Mouse (Mus musculus) cerebellum, postnatal 10 days (tissue): ENCODE data around the gene Anapc2.
A peak's percentile ranks its signal among the peaks of the same experiment; 100 is the strongest.

Experiments
- DNase-seq, 2 experiments: peaks; one replicate each; pipeline ENCODE4 v3.0.0; 2021; ENCODE audit warnings: mixed read lengths in 2 of 2

The Anapc2 gene

DNA sequence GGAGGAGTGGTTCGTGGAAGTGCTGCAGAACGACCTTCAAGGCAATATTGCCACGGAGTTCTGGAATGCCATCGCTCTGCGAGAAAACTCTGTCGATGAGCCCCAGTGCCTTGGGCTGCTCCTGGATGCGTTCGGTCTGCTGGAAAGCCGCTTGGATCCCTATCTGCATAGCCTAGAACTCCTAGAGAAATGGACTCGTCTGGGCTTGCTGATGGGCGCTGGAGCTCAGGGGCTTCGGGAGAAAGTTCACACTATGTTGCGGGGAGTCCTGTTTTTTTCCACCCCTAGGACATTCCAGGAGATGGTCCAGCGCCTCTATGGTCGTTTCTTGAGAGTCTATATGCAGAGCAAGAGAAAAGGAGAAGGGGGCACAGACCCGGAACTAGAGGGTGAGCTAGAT, 732 bp downstream of the Anapc2 start:
- no peak for DNase-seq

DNA sequence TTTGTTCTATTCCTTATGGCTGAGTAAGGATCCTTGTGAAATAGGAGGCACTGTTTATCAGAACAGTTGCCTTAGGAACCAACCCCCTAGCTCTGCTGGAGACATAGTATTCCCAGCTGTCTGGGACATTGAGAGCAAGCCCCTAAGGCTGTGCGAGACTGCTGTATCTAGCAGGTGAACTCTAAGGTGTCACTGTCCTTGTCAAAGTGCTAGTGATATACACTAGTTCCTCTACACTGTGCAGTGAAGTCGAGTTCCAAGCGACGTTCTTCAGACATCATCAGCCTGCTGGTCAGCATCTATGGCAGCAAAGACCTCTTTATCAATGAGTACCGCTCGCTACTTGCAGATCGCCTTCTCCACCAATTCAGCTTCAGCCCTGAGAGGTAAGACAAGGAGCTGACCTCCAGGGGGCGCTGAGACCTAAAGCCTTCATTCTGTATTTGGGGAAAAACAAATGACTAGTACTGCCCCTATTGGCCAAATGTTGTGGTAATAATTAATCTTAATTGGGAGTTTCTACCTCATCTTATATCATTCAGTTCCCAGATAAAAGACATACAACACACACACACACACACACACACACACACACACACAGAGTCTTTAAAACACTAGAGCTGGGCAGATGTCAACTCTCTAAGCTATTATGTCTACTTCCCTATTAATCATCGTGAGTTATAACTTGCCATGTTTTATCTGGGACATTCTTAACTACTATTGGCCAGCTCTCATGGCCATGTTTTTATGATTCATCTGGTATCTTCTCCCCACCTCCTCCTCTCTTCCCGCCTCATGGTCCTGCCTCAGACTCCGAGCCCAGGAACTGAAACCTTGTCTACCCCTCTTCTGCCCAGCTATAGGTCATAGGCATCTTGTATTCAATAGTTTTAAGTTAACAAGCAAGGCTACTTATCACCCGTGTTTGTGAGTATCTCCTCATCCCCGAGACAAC, 6.9 kb downstream of the Anapc2 start:
- DNase-seq, result peak; percentile 95 to 97

- peak in 1 of 2 experiments; percentile 24 for DNase-seq
Observed at GRCm38 (mm10) chr2:25285551-25285950, 13.3 kb downstream of the Anapc2 start.

GRCm38 (mm10) chr2:25286314-25286713, 14.0 kb downstream of the Anapc2 start:
- DNase-seq, result peak; percentile 46 to 48

- DNase-seq, result peak; percentile 66 to 69
Observed at GRCm38 (mm10) chr2:25286837-25287636, 14.8 kb downstream of the Anapc2 start.

DNA sequence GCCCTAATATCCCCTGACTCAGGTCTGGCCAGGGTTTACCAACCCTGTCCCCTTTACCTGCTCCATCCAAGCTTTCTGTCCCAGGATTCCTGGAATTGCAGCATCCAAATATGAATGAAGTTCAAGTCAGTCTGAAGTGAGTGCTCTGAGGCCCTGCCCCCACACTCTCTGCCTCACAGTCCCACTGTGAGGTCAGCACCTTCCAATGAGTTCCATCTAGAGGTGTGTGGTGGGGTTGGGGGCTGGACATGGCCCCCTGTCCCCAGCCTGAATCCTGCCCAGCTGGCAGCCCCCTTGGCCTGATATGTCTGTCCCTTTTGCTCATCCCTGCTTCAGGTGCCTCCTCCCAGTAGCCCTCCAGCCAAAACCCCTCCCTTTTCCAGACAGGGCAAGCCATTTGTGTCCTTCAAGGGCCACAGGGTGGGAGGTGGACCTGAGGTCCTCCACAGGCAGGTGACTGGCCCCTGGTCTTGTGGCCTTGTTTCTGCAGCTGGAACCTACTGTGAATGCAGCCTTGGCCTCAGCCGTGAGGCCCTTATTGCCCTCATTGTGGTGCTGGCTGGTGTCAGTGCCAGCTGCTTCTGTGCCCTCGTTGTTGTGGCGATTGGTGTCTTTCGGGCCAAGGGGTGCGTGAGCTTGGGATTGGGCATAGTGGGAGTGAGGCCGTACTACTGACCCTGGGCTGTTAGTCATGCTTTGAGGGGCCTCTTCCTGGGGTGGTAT, 15.8 kb downstream of the Anapc2 start, which contains the start of gene Tmem210:
TSS of gene Tmem210 (plus strand) at position 219 of the 723 bp plus-strand sequence.
- DNase-seq, result peak; percentile 46 to 49

DNA sequence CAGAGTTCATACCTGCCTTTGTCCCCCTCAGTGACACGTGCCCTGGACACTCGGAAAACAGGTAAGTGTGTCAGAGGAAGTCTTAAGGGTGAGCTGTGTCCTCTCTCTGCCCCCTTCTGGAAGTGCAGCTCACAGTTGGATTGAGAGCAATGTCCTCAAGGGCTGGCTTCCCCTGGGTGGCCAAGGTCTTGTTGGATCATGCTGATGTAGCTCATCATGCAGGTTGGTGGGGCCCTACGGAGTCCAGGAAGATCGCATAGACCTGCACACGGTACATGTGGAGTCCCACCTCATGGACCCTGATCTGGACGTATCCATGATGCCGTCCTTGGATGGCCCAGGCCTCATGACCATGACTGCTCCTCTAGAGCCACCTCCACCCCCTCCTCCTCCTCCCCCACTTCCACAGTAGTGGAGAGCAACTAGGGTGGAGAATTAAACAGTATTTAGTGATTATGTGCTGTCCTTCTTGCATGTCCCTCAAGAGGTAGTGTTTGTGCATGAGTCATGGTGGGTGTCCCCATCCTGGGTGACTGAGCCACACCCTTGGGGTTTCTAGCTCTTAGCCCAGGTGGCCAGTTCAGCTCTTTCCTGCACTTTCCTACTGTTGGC, 16.6 kb downstream of the Anapc2 start:
- peak; percentile 40 to 43 for DNase-seq

DNA sequence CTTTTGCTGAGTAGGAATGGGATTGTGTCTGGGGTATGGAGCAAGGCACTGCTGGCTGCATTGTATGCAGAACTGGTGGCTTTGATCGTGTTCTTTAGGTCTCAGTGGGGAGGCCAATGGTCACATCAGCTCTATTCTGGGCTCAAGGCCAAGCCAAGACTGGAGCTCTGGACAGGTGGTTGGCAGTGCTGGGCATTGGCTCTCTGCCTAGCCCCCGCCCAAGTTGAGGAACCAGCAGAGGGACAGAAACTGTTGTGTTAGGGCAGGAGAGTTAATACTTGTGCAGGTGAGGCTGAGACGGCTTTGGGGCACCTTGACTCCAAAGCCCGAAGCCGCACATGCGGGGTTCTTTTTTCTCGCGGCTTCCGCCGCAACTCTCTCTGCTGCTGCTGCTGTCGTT, 17.4 kb downstream of the Anapc2 start, which contains the start of gene Lrrc26:
TSS of gene Lrrc26 (plus strand) at position 265 of the 400 bp plus-strand sequence.
- peak; percentile 89 to 91 for DNase-seq

- peak; percentile 77 to 79 for DNase-seq
Observed at GRCm38 (mm10) chr2:25290101-25290815, 18.0 kb downstream of the Anapc2 start.

GRCm38 (mm10) chr2:25290816-25291130, 18.5 kb downstream of the Anapc2 start:
- peak; percentile 86 to 87 for DNase-seq

- peak; percentile 47 to 59 for DNase-seq
Observed at GRCm38 (mm10) chr2:25291184-25292053, 19.1 kb downstream of the Anapc2 start.

DNA sequence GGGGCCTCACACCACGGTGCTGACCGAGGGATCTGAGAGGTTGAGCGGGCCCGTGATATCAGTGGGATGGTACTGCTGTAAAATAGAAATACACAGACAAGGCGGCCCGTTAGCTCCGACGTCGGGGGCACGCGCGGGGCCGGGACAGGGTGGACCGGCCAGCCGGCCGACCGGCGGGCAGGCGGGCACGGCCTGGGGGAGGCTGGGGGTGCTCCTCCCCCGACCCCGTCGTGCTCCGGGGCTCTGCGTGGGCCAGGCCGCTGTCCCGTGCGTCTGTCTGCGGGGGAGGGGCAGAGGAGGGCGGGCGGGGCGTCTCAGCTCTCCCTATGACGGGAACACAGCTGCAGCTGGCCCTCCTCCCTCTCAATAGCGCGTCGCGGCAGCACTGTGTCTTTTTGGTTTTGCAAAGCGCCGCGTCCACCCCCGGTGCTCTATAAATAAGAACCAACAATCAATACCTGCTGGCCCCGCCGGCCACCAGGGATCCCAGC, 19.8 kb downstream of the Anapc2 start:
- DNase-seq, result peak; percentile 45 to 53

- peak; percentile 95 to 97 for DNase-seq
Observed at GRCm38 (mm10) chr2:25292856-25293255, 20.6 kb downstream of the Anapc2 start.

- DNase-seq, result peak; percentile 26 to 40
Observed at GRCm38 (mm10) chr2:25293706-25294105, 21.4 kb downstream of the Anapc2 start.

DNA sequence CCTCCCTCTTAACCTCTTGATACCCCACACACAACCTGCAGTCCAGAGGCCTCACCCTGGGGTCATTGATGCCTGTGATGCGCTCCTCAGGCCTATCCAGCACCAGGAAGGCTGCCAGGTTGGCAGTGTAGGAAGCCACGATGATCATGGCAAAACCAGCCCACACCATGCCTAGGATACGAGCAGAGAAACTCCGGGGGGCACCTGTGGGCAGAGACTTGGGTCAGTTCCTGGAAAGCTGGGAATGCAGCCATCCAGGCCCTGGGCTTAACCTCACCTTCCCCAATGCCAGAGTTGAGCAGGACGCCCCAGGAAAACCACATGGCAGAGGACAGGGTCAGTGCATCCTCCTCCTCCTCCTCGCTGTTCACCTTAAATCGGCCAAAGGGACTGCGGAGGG, 24.8 kb downstream of the Anapc2 start:
- DNase-seq, result peak in 1 of 2 experiments; percentile 52

GRCm38 (mm10) chr2:25298046-25298445, 25.8 kb downstream of the Anapc2 start:
- DNase-seq, result peak in 1 of 2 experiments; percentile 56

- peak; percentile 59 to 63 for DNase-seq
Observed at GRCm38 (mm10) chr2:25303452-25303851, 31.2 kb downstream of the Anapc2 start.

DNA sequence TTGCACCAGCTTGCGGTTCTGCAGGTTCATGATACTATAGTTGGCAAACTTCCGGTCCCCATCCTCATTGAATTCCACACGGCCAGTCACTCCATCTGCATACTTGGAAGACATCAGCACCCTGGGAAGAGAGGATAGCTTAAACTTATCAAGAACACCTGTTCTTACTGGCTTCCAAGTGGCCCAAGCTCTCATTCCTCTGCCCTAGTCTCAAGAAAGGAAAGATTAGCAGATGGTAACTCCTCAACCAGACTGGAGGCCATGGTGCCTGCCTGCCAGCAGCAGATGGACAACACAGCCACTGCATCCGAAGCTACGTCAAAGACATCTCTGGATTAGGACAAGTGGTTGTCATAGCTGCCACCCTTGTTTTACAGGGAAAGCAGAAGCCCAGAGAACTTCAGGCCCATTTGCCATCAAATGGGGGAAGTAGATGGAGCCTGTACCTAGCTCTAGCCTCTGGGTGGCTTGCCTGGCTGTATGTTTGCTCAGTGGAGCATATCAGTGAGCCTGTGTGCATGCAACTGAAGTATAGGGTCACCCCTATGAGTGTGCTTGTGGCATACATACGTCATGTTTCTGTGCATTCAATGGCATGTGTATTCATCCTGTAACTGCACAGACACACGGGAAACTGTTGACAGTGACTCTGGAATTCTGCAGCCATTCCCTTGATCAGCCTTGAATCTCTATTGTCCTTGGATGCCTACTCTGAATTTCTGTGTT, 31.8 kb downstream of the Anapc2 start:
- peak; percentile 84 to 90 for DNase-seq
